Mouse (Mus musculus): ENCODE data around the gene Pgam2. TPM values are rescaled to one million over a fixed set of nuclear protein-coding genes. Genes with fewer than 3 reads are reported as not detected.

The Pgam2 gene
- polyA plus RNA-seq, 1 experiment from 2014 or later = 228 TPM

GRCm38 (mm10) chr11:5789754-5790333 lies 13.7 kb downstream of the Pgam2 start:
- 73% methylated on average over 3 of the region's 3 CpGs for WGBS
- Histone ChIP-seq H3K27me3 (replicated peaks; ENCODE audit: control insufficient read depth, insufficient read depth, low read length) (no peaks in the 10 kb centered on the region), H3K9me3 (ENCODE audit: control insufficient read depth, low read length) (no peaks in the 10 kb centered on the region), H3K36me3 (ENCODE audit: control insufficient read depth, insufficient read depth, low read length) (peaks cover 34% of the 10 kb centered on the region), H3K4me3 (ENCODE audit: low read depth, low read length) (peak overlapping the region; percentile 88), H3K9ac (ENCODE audit: low read depth, low read length) (0 out of 2 replicates have a peak overlapping the region, but pooled peaks have one; percentile 85), H3K27ac (replicated peaks; ENCODE audit: low read depth, low read length) (no peak overlapping the region), H3K4me2 (ENCODE audit: low read depth, low read length) (peak overlapping the region; percentile 89), H3K4me1 (ENCODE audit: control insufficient read depth, insufficient read depth, low read length) (peaks cover 21% of the 10 kb centered on the region)
- ATAC-seq (ENCODE audit: low read depth) (no peak), DNase-seq (ENCODE audit: low spot score) (no peak)

DNA sequence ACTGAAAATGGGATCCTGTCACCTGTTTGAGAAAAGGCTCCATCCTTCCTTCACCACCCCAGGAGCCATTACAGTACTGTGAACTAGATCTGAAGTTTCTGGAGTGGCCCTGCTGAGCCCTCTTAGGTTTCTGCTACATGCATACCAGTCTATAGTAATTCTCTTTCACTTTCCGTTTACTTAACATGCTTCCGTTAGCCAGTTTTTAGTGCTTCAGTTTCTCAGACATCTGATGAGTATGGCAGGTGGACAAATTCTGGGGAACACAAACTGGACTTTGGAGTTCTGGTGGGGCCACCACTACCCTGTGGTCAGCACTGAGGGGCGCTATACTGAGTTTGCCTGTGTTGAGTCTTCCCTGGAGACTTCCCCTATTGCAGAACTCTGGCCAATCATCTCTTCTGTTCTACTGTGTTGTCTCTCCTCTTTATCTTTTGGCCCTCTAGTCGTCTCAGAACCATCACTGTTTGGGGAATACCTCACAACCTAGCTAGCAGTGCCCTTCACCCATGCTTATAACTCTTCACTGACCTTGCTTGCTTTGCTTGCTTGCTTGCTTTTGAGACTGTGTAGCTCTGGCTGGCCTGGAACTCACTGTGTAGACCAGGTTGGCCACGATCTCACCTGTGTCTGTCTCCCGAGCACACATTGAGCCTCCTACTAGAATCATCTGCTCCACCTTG lies 14.3 kb downstream of the Pgam2 start:
- Histone ChIP-seq H3K27me3 (replicated peaks; ENCODE audit: control insufficient read depth, insufficient read depth, low read length) (no peaks in the 10 kb centered on the region), H3K4me3 (ENCODE audit: low read depth, low read length) (peak overlapping the region; percentile 88), H3K9ac (ENCODE audit: low read depth, low read length) (peak overlapping the region; percentile 85), H3K9me3 (ENCODE audit: control insufficient read depth, low read length) (no peaks in the 10 kb centered on the region), H3K36me3 (ENCODE audit: control insufficient read depth, insufficient read depth, low read length) (peaks cover 27% of the 10 kb centered on the region), H3K4me1 (ENCODE audit: control insufficient read depth, insufficient read depth, low read length) (peaks cover 21% of the 10 kb centered on the region), H3K27ac (replicated peaks; ENCODE audit: low read depth, low read length) (peak overlapping the region; percentile 94), H3K4me2 (ENCODE audit: low read depth, low read length) (peak overlapping the region; percentile 89)
- no peak for DNase-seq (ENCODE audit: low spot score)
- 66% methylated on average over 6 of the region's 6 CpGs for WGBS
- ATAC-seq (ENCODE audit: low read depth) = no peak; the same call in 1 of the 2 replicates

GRCm38 (mm10) chr11:5788056-5789014 lies 15.2 kb downstream of the Pgam2 start, which contains the start of gene Dbnl:
Gene Dbnl, plus strand, starts transcription at chr11:5788488.
- Histone ChIP-seq H3K27me3 (replicated peaks; ENCODE audit: control insufficient read depth, insufficient read depth, low read length) (no peaks in the 10 kb centered on the region), H3K4me2 (ENCODE audit: low read depth, low read length) (peak within 1 kb of the TSS; percentile 89), H3K36me3 (ENCODE audit: control insufficient read depth, insufficient read depth, low read length) (peaks cover 18% of the 10 kb centered on the region), H3K9me3 (ENCODE audit: control insufficient read depth, low read length) (no peaks in the 10 kb centered on the region), H3K27ac (replicated peaks; ENCODE audit: low read depth, low read length) (peak within 1 kb of the TSS; percentile 94), H3K4me3 (ENCODE audit: low read depth, low read length) (peak within 1 kb of the TSS; percentile 88), H3K9ac (ENCODE audit: low read depth, low read length) (peak within 1 kb of the TSS; percentile 85), H3K4me1 (ENCODE audit: control insufficient read depth, insufficient read depth, low read length) (peaks cover 21% of the 10 kb centered on the region)
- WGBS = 1% methylated on average over 56 of the region's 74 CpGs
- DNase-seq (ENCODE audit: low spot score) (peak; percentile 98), ATAC-seq (ENCODE audit: low read depth) (peak; percentile 97)

- ATAC-seq (ENCODE audit: low read depth) (no peak), DNase-seq (ENCODE audit: low spot score) (no peak)
- Histone ChIP-seq H3K4me2 (ENCODE audit: low read depth, low read length) (peak overlapping the region; percentile 89), H3K36me3 (ENCODE audit: control insufficient read depth, insufficient read depth, low read length) (peaks cover 13% of the 10 kb centered on the region), H3K9me3 (ENCODE audit: control insufficient read depth, low read length) (no peaks in the 10 kb centered on the region), H3K4me1 (ENCODE audit: control insufficient read depth, insufficient read depth, low read length) (peaks cover 21% of the 10 kb centered on the region), H3K27me3 (replicated peaks; ENCODE audit: control insufficient read depth, insufficient read depth, low read length) (no peaks in the 10 kb centered on the region), H3K27ac (replicated peaks; ENCODE audit: low read depth, low read length) (peak overlapping the region; percentile 94), H3K4me3 (ENCODE audit: low read depth, low read length) (peak overlapping the region; percentile 88), H3K9ac (ENCODE audit: low read depth, low read length) (peak overlapping the region; percentile 85)
- 36% methylated on average over 8 of the region's 8 CpGs for WGBS
Observed at GRCm38 (mm10) chr11:5787671-5788055, 15.9 kb downstream of the Pgam2 start.

DNA sequence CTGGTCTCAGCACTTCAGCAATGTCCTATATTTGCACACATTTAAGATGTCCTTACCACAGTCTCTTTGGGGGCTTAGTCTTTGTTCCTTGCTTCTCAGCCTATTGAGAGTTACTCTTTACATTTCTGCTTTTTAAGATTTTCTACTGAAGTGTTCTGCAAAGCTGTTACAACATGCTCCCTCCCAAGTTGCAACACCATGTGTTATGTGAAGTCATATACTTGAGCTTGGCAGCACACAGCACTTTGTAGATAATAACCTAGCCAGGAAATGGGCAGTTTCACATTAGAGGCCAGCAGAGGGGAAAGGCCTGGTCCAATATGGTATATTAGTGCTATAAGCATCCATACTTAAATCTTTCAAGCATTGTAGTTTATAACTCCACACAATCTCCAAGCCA lies 17.8 kb downstream of the Pgam2 start:
- no peak for ATAC-seq (ENCODE audit: low read depth)
- Histone ChIP-seq H3K4me3 (ENCODE audit: low read depth, low read length) (no peak overlapping the region), H3K27ac (replicated peaks; ENCODE audit: low read depth, low read length) (no peak overlapping the region), H3K4me2 (ENCODE audit: low read depth, low read length) (no peak overlapping the region), H3K9me3 (ENCODE audit: control insufficient read depth, low read length) (no peaks in the 10 kb centered on the region), H3K36me3 (ENCODE audit: control insufficient read depth, insufficient read depth, low read length) (no peaks in the 10 kb centered on the region), H3K9ac (ENCODE audit: low read depth, low read length) (no peak overlapping the region), H3K4me1 (ENCODE audit: control insufficient read depth, insufficient read depth, low read length) (peaks cover 21% of the 10 kb centered on the region), H3K27me3 (replicated peaks; ENCODE audit: control insufficient read depth, insufficient read depth, low read length) (no peaks in the 10 kb centered on the region)
- no peak for DNase-seq (ENCODE audit: low spot score)

DNA sequence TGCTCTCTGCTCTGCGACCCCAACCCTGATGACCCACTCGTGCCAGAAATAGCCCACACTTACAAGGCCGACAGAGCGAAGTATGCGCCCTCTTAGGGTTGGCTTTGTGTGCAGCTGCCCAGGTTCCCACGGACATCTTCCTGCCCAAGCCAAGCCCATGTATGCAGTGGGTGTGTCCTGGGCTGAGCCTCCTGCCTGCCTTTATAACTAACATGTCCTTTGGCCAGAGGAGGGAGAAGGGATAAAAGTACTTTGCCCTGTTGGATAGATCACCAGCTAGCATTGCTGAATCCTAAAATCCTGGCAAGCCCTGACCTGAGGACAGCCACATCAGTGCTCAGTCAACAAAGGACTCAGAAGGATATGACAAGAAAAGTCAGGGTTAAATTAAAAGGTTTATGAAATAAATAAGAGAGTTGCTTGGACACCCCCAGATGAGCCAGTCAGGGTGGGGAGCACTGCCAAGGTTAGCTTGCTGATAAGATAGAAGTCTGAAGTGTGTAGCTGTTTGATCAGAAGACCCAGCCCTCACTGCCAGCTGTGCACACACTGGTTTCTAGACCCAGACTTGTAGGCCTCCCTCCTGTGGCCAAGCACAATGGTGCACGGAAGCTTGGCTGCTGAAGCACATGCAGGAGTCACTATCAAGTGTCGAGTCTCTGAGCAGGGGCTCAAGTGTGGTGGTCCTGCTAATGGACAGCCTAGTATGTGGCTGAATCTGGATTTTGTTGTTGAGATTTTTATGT lies 21.2 kb downstream of the Pgam2 start:
- Histone ChIP-seq H3K4me3 (ENCODE audit: low read depth, low read length) (no peak overlapping the region), H3K9me3 (ENCODE audit: control insufficient read depth, low read length) (no peaks in the 10 kb centered on the region), H3K4me1 (ENCODE audit: control insufficient read depth, insufficient read depth, low read length) (peaks cover 5% of the 10 kb centered on the region; the same call in 1 of the 2 replicates), H3K27me3 (replicated peaks; ENCODE audit: control insufficient read depth, insufficient read depth, low read length) (no peaks in the 10 kb centered on the region), H3K4me2 (ENCODE audit: low read depth, low read length) (no peak overlapping the region), H3K36me3 (ENCODE audit: control insufficient read depth, insufficient read depth, low read length) (no peaks in the 10 kb centered on the region), H3K9ac (ENCODE audit: low read depth, low read length) (no peak overlapping the region), H3K27ac (replicated peaks; ENCODE audit: low read depth, low read length) (no peak overlapping the region)
- WGBS = 73% methylated on average over 8 of the region's 8 CpGs
- no peak for ATAC-seq (ENCODE audit: low read depth)
- no peak for DNase-seq (ENCODE audit: low spot score)

GRCm38 (mm10) chr11:5780035-5780499 lies 23.5 kb downstream of the Pgam2 start:
- H3K4me1 ChIP-seq (ENCODE audit: control insufficient read depth, insufficient read depth, low read length) = no peaks in the 10 kb centered on the region
- H3K27ac ChIP-seq (replicated peaks; ENCODE audit: low read depth, low read length) = no peak overlapping the region
- H3K9me3 ChIP-seq (ENCODE audit: control insufficient read depth, low read length) = no peaks in the 10 kb centered on the region
- H3K9ac ChIP-seq (ENCODE audit: low read depth, low read length) = no peak overlapping the region
- DNase-seq (ENCODE audit: low spot score) = no peak
- H3K27me3 ChIP-seq (replicated peaks; ENCODE audit: control insufficient read depth, insufficient read depth, low read length) = no peaks in the 10 kb centered on the region
- no peak overlapping the region for H3K4me2 ChIP-seq (ENCODE audit: low read depth, low read length)
- H3K36me3 ChIP-seq (ENCODE audit: control insufficient read depth, insufficient read depth, low read length) = no peaks in the 10 kb centered on the region
- no peak for ATAC-seq (ENCODE audit: low read depth)
- 93% methylated on average over 6 of the region's 6 CpGs for WGBS
- no peak overlapping the region for H3K4me3 ChIP-seq (ENCODE audit: low read depth, low read length)

DNA sequence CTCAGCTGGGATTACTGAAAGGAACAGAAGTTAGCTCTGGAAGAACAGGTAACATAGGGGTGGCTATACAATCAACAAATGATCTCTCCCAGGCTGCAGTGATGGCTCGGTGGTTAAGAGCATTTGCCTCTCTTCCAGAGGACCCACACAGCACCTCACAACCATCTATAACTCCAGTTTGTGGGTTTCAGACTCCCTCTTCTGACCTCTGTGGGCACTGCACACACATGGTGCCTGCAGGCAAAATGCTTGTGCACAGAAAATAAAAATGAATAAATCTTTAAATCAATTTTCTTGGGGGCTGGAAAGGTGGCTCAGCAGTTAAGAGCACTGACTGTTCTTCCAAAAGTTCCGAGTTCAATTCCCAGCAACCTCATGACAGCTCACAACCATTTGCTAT lies 25.1 kb downstream of the Pgam2 start:
- Histone ChIP-seq H3K9ac (ENCODE audit: low read depth, low read length) (no peak overlapping the region), H3K36me3 (ENCODE audit: control insufficient read depth, insufficient read depth, low read length) (no peaks in the 10 kb centered on the region), H3K27me3 (replicated peaks; ENCODE audit: control insufficient read depth, insufficient read depth, low read length) (no peaks in the 10 kb centered on the region), H3K9me3 (ENCODE audit: control insufficient read depth, low read length) (no peaks in the 10 kb centered on the region), H3K4me3 (ENCODE audit: low read depth, low read length) (no peak overlapping the region), H3K4me2 (ENCODE audit: low read depth, low read length) (no peak overlapping the region), H3K27ac (replicated peaks; ENCODE audit: low read depth, low read length) (no peak overlapping the region), H3K4me1 (ENCODE audit: control insufficient read depth, insufficient read depth, low read length) (no peaks in the 10 kb centered on the region)
- WGBS = 62% methylated on average over 2 of the region's 2 CpGs
- ATAC-seq (ENCODE audit: low read depth) (no peak), DNase-seq (ENCODE audit: low spot score) (no peak)
